Mouse (Mus musculus) adipocyte (in vitro differentiated cells): ENCODE measurements around the gene Gfod2.

Source experiments
- DNase-seq: peaks from one replicate; pipeline ENCODE4 v3.0.0-alpha.2; 2016; ENCODE audit warnings: low spot score

Gene Gfod2

GRCm38 (mm10) chr8:105768485-105769257, 10.2 kb upstream of the Gfod2 start:
- DNase-seq, result peak; percentile 89

DNA sequence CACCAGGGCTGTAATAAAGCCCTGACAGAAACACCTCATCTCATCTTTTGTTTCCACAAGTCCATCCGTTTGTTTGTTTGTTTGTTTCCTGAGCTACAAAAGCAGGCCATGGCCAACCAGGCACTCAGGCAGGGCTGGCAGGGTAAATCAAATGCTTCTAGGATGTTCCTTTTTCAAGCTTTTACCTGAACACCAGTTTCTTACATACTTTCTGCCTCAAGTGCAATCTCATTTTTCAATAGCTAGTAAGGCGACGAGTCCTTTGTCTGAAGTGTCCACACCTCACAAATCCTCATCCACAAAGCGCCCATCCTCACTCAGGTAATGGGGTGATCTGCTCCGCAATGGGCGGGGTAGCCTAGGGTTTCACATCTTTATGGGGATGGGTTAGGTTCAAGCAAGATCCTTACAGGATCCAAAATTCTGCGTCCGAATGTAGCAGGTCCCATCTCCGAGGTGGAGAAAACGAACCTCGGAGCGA, 628 bp downstream of the Gfod2 start:
- peak; percentile 27 for DNase-seq

DNA sequence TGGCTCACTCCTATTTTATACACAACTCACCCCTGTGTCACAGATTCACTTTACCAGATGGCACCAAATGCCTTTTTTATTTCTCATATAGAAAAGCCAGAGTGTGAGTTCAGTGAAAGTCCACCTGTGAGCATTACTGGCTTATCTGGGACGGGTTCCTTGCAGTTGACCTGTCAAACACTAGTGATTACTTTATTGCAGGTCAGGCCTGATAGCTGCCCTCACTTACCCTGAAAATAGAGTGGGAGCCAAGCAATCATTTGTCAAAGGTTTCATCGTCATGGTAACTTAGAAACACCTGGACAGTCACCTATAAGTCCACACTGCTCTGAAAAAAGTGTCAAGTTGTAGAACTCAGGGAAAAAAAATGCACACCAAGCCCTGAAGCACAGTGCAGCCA, 3.8 kb downstream of the Gfod2 start:
- no peak for DNase-seq

DNA sequence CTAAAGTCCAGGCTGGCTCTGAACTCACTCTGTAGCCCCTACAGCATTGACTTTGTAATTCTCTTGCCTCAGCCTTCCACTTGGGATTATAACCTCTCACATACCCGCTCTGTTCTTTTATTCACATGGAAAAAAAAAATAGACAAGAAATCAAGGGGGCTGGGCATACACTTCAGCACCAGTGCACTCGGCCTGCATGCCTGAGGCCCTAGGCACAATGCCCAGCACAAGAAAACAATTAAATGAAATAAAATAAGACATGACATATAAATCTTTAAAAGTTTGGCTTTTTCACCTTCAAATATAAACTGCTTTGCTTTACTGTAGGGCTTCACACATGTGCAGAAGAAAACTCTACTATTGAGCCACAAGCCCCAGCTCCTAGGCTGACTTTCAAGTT, 4.5 kb downstream of the Gfod2 start:
- DNase-seq, result peak; percentile 70

DNA sequence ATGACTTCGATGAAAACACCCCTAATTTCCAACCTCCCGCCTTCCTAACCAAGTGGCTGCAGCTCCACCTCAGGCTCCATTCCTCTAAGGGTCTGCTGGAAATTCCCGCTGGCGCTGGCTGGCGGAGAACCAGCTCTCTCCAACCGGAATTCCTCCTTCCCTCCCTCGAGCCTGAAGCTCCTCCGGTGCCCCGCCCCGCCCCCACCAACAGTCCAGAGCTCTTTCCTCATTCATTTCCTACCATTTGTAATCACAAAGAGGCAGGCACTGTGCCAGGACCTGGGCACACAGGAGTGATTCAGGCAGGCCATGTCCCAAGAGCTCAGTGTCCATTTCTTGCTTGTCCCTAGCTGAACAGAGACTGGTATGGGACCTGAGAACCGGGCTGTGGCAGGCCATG, 7.9 kb downstream of the Gfod2 start:
- peak; percentile 97 for DNase-seq

GRCm38 (mm10) chr8:105743301-105743700, 15.2 kb downstream of the Gfod2 start:
- DNase-seq, result peak; percentile 27

- no peak for DNase-seq
Observed at GRCm38 (mm10) chr8:105739216-105739615, 19.2 kb downstream of the Gfod2 start.

GRCm38 (mm10) chr8:105732186-105732585, 26.3 kb downstream of the Gfod2 start:
- no peak for DNase-seq

- DNase-seq, result no peak
Observed at GRCm38 (mm10) chr8:105727397-105728124, 30.9 kb downstream of the Gfod2 start.

- DNase-seq, result no peak
Observed at GRCm38 (mm10) chr8:105725726-105726125, 32.7 kb downstream of the Gfod2 start.

DNA sequence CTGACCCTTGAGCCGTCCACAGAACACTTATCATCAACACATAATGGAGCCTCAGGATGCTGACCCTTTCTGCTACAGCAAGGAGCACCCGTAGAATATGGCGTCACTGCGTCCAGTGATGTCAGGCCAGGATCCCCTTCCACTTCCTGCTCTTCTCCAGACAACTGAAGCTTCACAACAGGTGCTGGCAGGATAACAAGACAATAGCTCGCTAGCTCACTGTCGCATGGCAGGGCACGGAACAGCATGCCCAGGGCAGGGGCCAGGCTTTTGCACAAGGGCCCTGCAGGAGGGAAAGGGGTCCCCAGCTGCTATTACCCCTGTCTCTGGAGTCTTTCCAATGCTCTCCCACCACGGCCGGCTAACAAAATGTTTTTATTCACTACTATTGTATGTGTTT, 35.6 kb downstream of the Gfod2 start:
- DNase-seq, result no peak

DNA sequence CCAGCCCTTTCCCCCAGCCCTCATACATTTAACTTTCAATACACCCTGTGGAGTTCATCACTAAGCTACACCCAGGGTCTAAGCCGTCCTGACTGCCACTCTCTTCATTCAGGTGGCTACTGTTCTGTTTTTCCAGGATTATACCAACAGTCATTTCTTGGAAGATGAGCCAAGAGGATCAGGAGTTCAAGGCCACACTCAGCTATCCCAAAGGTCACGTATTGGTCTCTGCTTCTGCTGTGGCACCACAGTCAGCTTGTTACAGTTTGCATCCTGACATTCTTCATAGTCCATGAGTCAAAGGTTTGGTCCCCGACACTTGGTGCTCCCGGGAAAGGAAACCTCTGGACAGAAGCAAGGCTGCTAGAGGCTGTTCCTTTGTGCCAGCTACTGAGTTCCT, 38.8 kb downstream of the Gfod2 start:
- DNase-seq, result no peak

DNA sequence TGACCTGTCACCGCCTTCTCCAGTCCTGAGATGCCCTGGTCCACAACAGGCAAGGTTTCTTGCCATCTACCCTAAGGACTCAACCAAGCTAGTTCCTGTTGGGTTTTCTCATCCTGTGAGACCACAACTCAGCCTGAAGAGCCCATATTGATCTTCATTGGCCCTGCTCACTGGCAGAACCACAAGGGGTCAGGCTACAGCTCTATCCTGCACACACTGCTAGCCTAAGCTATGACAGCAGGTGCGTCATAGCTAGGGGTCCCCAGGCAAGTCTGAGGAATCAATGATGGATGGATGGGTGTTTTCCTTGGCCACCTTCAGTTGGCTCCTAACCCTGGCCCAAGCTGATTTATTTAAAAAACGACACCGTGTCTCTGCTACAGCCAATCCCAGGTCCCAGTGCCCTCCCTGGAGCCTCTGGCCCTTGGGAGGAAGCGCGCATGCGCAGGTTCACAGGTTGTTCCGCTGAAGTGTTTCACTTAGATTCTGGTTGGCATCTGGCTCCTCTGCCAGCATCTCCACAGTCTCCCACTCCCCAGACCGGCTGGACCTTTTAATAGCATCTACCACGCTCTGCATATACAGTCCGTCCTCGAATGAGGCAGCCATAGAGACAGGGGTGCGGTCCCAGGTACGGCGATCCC, 42.0 kb downstream of the Gfod2 start:
- no peak for DNase-seq

- DNase-seq, result no peak
Observed at GRCm38 (mm10) chr8:105715042-105715441, 43.4 kb downstream of the Gfod2 start.

GRCm38 (mm10) chr8:105714139-105714538, 44.3 kb downstream of the Gfod2 start:
- peak; percentile 96 for DNase-seq

DNA sequence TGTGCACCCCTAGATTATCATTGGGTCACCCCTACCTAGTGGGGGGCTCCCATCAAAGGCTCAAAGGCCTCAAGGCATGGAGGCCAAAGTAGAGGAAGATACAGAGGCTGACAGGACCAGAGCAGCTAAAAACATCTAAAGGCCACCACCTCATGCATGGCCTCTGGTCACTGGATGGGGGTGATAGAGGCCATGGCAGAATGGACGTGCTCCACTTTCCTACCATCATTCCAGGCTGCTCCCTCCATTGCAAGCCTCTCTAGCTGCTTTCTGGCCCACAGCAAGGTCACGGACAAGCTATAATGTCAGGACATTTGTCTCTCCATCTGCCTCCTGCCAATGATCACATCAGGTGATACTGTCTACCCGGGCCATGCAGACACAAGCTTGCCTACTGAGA, 46.2 kb downstream of the Gfod2 start:
- DNase-seq, result no peak

DNA sequence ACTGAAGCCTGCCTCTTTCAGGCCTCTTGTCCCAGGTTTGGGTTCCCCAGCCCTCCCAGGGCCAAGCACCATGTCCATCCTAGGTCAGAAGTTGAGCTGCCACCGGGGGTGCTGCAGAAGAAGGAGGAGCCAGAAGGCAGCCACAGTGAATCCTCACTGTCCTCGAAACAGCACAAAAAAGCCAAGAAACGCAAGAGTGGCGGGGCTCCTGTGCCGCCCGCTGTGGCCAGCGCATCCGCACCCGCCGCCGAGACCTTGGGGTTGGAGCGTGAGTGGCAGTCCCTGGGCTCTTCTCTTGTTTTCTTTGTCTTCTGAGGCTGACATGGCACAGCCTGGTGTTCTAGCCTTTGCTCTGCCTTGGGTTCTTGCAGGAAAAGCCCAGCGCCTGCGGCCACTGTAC, 49.1 kb downstream of the Gfod2 start:
- DNase-seq, result no peak

- DNase-seq, result no peak
Observed at GRCm38 (mm10) chr8:105708675-105709074, 49.8 kb downstream of the Gfod2 start.

DNA sequence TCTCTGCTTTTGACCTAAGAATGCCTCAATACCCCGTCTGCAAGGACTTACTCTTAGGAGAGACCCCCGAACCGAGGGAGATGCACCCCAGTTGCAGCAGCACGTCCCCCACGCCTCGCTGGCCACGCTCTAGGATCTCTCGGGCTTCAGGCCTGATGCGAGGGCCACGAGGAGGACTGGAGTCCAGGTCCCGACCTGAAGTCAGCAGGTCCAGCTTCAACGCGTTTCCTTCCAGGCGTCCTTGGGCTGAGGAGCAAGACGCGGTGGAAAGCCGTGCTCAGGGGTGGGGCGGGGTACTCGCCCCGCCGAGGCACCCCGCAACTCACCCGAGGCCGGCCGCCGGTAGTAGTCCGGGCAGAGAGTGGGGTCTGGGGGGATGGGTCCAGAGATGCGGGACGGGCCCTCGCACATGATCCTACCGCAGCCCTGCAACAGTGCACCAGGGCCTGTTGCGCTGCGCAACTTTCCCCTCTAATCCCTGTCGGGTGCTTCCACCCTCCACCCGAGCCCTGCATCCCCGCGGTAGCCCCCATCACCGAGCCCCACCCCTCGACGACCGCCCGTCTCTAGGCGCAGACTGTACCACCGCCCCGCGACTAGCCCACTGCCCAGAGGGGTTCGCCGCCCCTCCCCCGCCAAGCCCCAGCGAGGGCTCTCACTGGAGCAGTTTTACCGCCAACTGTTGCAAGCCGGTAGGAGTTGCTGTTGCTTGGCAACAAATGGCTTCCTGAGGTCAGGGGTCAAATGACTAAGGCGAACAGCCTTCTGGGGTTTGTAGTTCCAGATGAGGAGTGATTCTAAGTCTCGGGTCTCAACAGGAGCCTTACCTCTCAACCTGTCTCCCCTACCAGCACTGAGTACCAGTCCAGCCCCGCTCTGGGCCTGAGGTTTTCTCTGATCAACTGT, 50.7 kb downstream of the Gfod2 start, which contains the start of the genes 4933405L10Rik and Enkd1:
Gene 4933405L10Rik, plus strand, starts transcription at position 158 of the 906 bp plus-strand sequence.
Gene Enkd1, minus strand, starts transcription at position 713 of the 906 bp plus-strand sequence.
- DNase-seq, result peak; percentile 89

DNA sequence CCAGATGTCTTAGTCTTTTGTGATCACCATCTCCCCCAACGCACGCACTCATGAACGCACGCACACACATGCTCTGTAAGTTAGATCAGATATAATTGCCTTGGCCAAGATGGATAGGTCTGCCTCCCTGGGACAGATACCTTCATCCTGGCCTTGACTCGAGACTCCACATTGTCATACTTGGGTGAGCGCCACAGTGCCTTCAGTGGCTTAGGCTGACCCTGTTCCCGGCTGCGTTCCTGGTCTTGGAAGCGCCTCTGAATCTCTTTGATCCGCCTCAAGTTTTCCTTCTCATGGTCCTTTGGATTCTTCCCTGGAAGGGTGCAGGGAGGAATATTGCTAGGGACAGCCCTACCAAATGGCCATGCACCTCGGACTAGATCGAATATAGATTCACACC, 52.0 kb downstream of the Gfod2 start:
- no peak for DNase-seq

DNA sequence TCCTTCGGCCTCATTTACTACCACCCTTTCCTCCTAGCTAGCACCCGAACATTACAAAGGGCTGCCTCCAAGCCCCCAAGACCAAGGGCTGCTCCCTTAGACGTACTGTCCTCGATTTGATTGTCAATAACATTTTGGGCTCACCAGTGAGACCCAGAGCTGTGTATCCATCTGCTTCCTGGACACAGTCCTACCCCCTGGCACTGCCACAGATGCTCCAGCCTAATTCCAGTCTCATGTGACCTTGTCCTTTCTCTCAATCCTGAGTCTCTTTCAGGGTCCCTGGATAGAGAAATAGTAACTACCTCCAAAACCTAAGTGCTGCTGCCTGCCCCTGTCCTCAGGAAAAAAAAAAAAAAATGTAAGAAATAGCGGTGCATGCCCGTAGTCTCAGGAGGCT, 53.5 kb downstream of the Gfod2 start:
- no peak for DNase-seq
